Mouse (Mus musculus) thymus, adult 2 months (tissue): ENCODE data around the gene Tgm2. TPM values are rescaled to one million over a fixed set of nuclear protein-coding genes. Genes with fewer than 3 reads are reported as not detected.

Source experiments
- DNase-seq: peaks from one replicate; pipeline ENCODE4 v3.0.0; 2021
- H3K27ac ChIP-seq: fragments of 200-500 bp; 2 replicates; pipeline ENCODE4 v1.5.1; 2012; ENCODE audit warnings: low read length, control low read depth; ENCODE audit not compliant: control insufficient read depth, insufficient read depth
- H3K27me3 ChIP-seq: fragments of 200-500 bp; 2 replicates; pipeline ENCODE4 v1.6.1; 2012; ENCODE audit warnings: mild to moderate bottlenecking, low read length, moderate library complexity, mixed read lengths; ENCODE audit not compliant: control insufficient read depth, insufficient read depth
- H3K36me3 ChIP-seq: fragments of 200-500 bp; 2 replicates; pipeline ENCODE4 v1.6.1; 2012; ENCODE audit warnings: mild to moderate bottlenecking, low read length, moderate library complexity; ENCODE audit not compliant: control insufficient read depth, insufficient read depth
- H3K4me1 ChIP-seq: fragments of 200-500 bp; replicated peaks from 2 replicates; pipeline ENCODE4 v1.6.1; 2012; ENCODE audit warnings: low read length; ENCODE audit not compliant: control insufficient read depth, insufficient read depth
- H3K4me3 ChIP-seq: fragments of 200-500 bp; 2 replicates; pipeline ENCODE4 v1.5.1; 2012; ENCODE audit warnings: mild to moderate bottlenecking, low read length, control low read depth, moderate library complexity; ENCODE audit not compliant: control insufficient read depth, insufficient read depth
- CTCF ChIP-seq: fragments of 200-500 bp; IDR thresholded peaks from 2 replicates; pipeline ENCODE4 v1.5.1; 2012; ENCODE audit warnings: mild to moderate bottlenecking, control low read depth, low read length, moderate library complexity, borderline replicate concordance; ENCODE audit not compliant: control insufficient read depth, poor library complexity, insufficient read depth; ENCODE audit errors: extremely low read depth
- POLR2A ChIP-seq: fragments of 200-500 bp; IDR thresholded peaks from 2 replicates; pipeline ENCODE4 v1.6.1; 2012; ENCODE audit warnings: mild to moderate bottlenecking, low read length, control low read depth, moderate library complexity; ENCODE audit not compliant: control insufficient read depth, poor library complexity, insufficient read depth; ENCODE audit errors: extremely low read depth
- WGBS: fragments of 180-500 bp; shearing (Covaris S2); methylation state at CpG from one replicate; pipeline ENCODE4 v1.1.7; 2018; 5-methylcytosine and 5-hydroxymethylcytosine counted together
- polyA plus RNA-seq: library from polyadenylated mRNA; depleted of rRNA; stranded (reverse); fragments of >200 nt; gene quantifications from 2 replicates; pipeline ENCODE4 v1.2.3, GENCODE M21; 2012

The Tgm2 gene
- polyA plus RNA-seq, 1 experiment, result 37.6 TPM

DNA sequence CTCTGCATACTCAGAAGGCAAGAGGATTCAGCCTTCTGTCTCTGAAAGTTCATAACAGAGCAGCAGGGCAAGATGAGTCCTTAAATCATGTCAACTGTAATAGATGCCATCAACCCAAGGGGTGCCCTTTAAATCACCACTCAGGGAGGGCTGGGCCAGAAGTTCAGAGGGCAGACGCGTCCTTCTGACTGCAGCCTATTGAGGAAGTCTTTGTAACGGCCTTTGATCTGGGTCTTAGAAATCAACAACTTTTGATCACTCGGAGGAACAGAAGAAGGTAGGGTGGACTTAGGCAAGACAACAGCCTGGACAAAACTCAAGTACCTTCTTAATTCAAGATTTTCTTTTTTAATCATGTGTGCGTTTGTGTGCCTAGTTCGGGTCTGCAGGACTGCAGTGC is 41.3 kb downstream of the Tgm2 start:
- no peak for DNase-seq
- H3K27me3 ChIP-seq, result no peaks in the 10 kb centered on the region
- 84% methylated on average over 6 of the region's 6 CpGs for whole genome bisulfite sequencing
- no peak for TF ChIP-seq POLR2A
- TF ChIP-seq CTCF, result no peak
- H3K36me3 ChIP-seq, result no peaks in the 10 kb centered on the region
- H3K4me3 ChIP-seq, result no peak overlapping the region
- H3K4me1 ChIP-seq, result no peaks in the 10 kb centered on the region
- H3K27ac ChIP-seq, result no peak overlapping the region

DNA sequence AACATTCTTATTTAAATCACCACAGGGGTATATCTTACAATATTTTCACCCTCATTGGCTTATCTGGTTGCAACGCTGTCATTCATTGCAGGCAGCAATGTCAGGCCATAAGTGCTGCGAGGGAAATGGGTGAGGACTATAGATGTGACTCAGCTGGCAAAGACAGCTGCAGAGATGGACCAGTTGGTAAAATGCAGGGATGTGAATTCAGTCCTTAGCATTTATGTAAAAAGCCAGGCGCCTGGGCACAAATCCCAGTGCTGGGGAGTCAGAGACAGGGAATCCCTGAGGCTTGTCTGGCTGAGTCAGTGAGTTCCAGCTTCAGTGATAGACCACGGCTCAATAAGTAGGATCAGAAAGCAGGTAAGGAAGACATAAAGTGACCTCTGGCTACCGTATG is 44.5 kb downstream of the Tgm2 start:
- WGBS, result 92% methylated on average over 5 of the region's 5 CpGs
- H3K4me1 ChIP-seq, result no peaks in the 10 kb centered on the region

DNA sequence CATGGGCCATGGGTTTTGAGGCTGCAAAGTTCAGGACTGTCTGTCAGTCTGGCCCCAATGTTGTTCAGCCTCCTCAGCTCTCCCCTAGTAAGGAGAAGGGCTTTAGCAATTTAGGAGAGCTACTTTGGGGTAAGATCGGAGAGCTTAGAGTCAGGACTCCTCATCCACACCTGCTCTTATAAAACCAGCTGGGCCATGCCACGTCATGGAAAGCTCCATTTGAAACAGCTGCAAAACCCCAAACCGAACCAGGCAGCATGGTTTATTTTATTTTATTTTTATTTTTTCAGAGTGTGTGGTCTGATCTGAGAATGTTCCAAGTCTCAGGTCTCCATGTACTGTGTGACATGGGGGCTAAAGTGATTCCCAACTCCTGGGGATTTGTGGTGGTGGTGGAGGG is 46.7 kb downstream of the Tgm2 start:
- 63% methylated on average over 3 of the region's 3 CpGs for WGBS
- Histone ChIP-seq H3K36me3 (no peaks in the 10 kb centered on the region), H3K27ac (no peak overlapping the region), H3K4me3 (no peak overlapping the region), H3K4me1 (no peaks in the 10 kb centered on the region), H3K27me3 (no peaks in the 10 kb centered on the region)
- no peak for DNase-seq
- TF ChIP-seq POLR2A (no peak), CTCF (no peak)

More for the DNA sequence above, 44.5 kb downstream of the Tgm2 start:
- H3K4me3 ChIP-seq, result no peak overlapping the region
- TF ChIP-seq POLR2A (no peak), CTCF (no peak)
- no peak for DNase-seq
- no peaks in the 10 kb centered on the region for H3K36me3 ChIP-seq
- no peaks in the 10 kb centered on the region for H3K27me3 ChIP-seq
- no peak overlapping the region for H3K27ac ChIP-seq

DNA sequence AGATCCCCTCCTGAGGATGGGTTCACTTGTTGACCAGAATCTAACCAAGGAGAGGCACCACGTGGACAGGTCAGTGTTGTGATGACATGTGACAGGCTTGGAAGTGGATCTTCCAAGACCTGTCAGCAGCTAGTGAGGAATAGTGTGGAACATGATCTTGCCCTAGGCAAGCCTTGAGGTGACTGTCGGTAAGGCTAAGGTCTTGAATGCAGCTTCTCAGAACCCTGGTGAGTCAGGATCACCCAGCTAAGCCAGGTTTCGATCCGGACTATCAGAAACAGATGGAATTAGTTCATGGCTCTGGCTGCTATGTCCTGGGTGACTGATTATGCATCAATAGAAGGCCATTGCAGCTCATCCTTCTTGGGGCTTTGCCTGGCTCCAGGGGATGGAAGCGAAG is 47.5 kb downstream of the Tgm2 start:
- Histone ChIP-seq H3K27ac (no peak overlapping the region), H3K27me3 (no peaks in the 10 kb centered on the region), H3K4me1 (no peaks in the 10 kb centered on the region), H3K36me3 (no peaks in the 10 kb centered on the region), H3K4me3 (no peak overlapping the region)
- DNase-seq, result no peak
- no peak for TF ChIP-seq POLR2A
- no peak for TF ChIP-seq CTCF
- 87% methylated on average over 5 of the region's 5 CpGs for WGBS

DNA sequence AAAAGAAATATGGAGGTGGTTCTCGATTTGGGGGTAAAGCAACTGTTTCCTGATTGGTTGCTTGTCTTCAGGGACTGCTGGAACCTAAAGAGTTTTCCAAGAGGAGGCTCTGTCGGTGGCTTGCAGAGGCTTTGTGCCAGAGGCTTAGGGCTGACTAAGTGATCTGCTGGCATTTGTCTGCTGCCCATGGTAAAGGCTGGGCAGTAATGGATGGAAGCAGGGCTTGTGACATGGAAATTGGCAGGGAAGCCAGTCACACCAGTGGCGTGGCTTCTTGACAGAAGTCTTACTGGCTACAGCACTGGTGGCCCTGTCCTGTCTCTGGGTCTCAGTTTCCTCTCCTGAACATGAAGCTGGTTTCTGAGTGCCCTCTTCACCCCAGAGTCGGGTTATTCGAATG is 49.2 kb downstream of the Tgm2 start:
- no peak for DNase-seq
- WGBS, result 90% methylated on average over 5 of the region's 5 CpGs
- no peak overlapping the region for H3K27ac ChIP-seq
- no peaks in the 10 kb centered on the region for H3K4me1 ChIP-seq
- no peaks in the 10 kb centered on the region for H3K36me3 ChIP-seq
- no peaks in the 10 kb centered on the region for H3K27me3 ChIP-seq
- TF ChIP-seq CTCF, result no peak
- TF ChIP-seq POLR2A, result no peak
- no peak overlapping the region for H3K4me3 ChIP-seq

DNA sequence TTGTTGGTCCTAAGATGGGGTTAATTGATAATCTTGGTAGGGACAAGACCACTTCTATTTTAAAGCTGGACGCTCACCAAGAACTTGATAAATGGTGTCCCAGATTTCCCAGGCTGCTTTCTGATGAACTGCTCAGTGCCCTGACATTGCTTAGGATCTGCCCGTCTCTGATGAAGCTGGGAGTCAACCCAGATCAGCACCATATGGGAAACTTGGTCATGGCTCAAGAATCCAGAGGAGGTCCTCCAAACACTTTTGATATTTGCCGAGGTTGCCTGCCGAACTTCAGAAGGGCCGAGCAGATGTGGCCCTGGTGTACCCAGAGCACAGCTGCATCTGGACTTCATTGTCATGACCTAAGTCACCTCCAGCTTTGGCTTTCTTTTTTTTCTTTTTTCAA is 51.4 kb downstream of the Tgm2 start:
- Histone ChIP-seq H3K27me3 (no peaks in the 10 kb centered on the region), H3K27ac (no peak overlapping the region), H3K36me3 (no peaks in the 10 kb centered on the region), H3K4me1 (no peaks in the 10 kb centered on the region), H3K4me3 (no peak overlapping the region)
- DNase-seq, result no peak
- TF ChIP-seq CTCF, result no peak
- TF ChIP-seq POLR2A, result no peak
- WGBS, result 94% methylated on average over 5 of the region's 5 CpGs

DNA sequence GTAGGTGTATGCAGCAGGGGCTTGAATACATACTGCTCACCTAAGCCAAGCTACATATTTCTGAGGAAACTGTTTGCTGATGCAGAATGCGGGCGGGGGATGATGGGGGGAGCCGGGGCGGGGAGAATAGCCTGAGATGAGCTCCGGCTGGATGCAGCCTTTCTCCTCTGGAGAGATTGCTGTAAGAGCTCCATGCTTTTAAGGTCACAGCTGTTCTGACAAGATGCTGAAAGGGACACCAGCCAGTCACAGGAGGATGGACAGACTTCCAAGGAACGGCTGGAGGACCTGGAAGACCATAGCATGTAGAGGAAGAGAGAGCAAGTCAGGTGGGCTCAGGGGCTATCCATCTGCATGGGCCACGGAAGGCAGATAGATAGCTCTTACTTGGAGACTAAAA is 51.9 kb downstream of the Tgm2 start:
- 90% methylated on average over 7 of the region's 7 CpGs for WGBS
- DNase-seq, result no peak
- Histone ChIP-seq H3K27me3 (no peaks in the 10 kb centered on the region), H3K4me3 (no peak overlapping the region), H3K4me1 (no peaks in the 10 kb centered on the region), H3K27ac (no peak overlapping the region), H3K36me3 (no peaks in the 10 kb centered on the region)
- TF ChIP-seq POLR2A (no peak), CTCF (no peak)

DNA sequence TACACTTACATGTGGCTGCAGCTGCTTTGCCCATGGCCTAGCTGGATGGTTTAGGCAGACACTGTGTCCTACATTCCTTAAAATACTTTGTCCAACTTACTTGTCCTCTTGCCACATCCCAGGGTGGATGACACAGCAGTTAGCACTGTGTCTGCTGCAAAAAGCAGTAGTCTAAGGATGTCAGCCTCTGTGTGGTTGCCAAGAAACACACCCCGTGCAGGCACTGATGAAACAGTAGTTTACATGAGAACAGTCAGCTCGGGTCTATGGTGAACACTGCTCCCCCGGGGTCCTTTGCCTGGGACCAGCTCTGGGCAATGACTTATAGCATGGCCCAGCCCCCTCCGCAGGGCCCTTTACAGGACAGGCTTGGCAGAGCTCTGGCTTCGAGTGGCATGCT is 52.9 kb downstream of the Tgm2 start:
- H3K27me3 ChIP-seq, result no peaks in the 10 kb centered on the region
- TF ChIP-seq CTCF (no peak), POLR2A (no peak)
- 69% methylated on average over 5 of the region's 5 CpGs for WGBS
- no peak for DNase-seq
- H3K4me3 ChIP-seq, result no peak overlapping the region
- no peak overlapping the region for H3K27ac ChIP-seq
- no peaks in the 10 kb centered on the region for H3K4me1 ChIP-seq
- H3K36me3 ChIP-seq, result no peaks in the 10 kb centered on the region
